Mouse (Mus musculus) T-helper 17 cell (primary cell): ENCODE results near the gene Gm19965.

Experiments
- in situ Hi-C, 2 experiments: fragments of 300-600 bp; cut with MboI, MseI; formaldehyde crosslinking; loops; 1 replicate in 1 of 2; 2 replicates in 1 of 2; pipeline ENCODE4 v1.15.1; 2025; ENCODE audit warnings: high pct_unique_total_duplicates in 2 of 2

Gm19965 gene

DNA sequence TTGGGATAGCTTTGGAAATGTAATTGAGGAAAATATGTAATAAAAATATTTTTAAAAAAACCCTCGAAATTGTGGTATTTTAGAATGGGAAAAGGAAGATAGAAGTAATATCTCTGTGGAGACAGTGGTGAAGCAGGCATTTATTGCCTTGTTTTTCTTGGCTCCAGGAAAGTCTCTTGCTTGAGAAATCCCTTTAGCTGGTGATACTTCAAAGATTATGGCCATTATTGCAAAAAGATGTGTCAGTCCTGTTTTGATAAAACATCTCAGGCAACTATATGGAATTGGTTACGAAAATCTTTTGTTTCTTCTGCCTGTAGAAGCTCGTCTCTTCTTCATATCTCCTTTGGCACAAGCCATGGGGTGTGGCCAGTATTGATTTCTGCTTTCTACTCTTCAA lies at the start of gene Gm19965:
Gm19965 (plus strand) TSS at position 301 of the 400 bp plus-strand sequence.
- in situ Hi-C loops, result no loop called here

DNA sequence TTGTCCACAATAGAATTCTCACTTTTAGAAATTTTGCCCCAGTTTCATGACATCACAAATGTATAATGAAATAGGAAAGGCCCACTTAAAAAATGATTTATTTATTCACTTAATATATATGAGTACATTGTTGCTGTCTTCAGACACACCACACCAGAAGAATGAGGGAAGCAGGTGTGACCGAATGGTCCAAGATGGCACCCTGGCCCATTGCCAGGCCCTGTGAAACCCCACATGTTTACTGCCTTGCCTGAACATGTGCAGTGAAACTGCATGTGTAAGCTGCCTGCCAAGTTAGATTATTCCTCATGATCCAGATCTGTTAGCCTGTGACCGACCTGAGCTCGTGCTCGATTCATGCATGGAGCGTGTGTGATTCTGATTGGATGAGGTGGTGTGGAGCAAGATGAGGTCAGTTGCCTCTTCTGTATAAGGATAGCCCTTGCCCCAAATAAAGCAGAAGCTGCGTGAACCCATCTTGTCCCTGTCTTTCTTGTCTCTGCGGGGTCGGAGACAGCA lies 20.3 kb upstream of the Gm19965 start:
- in situ Hi-C loops, result no loop called here
